Mouse (Mus musculus) G1E (cell line): ENCODE measurements around the gene Dscaml1.

Experiments used
- CTCF ChIP-seq: IDR thresholded peaks from 2 replicates; pipeline ENCODE4 v1.5.1; 2012; ENCODE audit warnings: low read depth, low read length, inconsistent platforms, mixed read lengths
- GATA1 ChIP-seq: IDR thresholded peaks from 2 replicates; pipeline ENCODE4 v1.6.1; 2012; ENCODE audit warnings: borderline replicate concordance, low read length, inconsistent platforms, mixed read lengths
- TAL1 ChIP-seq: conservative IDR thresholded peaks from 2 replicates; pipeline ENCODE4 v1.6.1; 2012; ENCODE audit warnings: low read depth, low read length, inconsistent platforms, mixed read lengths

DNA sequence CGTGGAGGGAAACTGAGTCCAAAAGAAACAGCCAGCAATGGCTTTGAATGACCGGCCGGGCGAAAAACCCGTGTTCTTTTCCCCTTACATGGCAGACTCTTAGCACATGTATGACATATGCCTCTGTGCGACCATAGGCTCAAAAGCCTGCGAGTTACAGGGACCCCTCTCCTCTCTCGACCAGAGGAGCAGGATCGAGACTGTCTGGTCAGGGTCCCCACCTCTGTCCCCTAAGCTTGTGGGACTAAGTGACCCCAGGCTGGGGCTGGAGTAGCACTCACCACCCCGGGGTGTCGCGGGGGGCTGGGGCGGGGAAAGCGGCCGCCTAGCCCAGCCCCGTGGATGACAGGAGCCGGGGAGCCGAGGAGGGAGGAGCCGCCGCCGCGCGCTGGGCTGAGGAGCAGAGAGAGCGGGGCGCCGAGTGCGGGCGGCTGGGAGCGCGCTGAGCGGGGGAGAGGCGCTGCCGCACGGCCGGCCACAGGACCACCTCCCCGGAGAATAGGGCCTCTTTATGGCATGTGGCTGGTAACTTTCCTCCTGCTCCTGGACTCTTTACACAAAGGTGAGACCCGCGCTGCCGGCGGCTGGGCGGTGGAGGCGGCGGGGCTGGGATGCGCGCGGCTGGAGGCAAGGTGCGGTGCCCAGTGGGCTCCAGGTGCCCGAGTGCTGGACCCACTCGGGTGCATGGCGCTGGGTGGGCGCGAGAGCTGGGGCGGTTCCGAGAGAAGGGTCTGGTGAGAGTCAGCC lies 3.7 kb downstream of the Dscaml1 start:
- TF ChIP-seq CTCF (no peak), GATA1 (no peak), TAL1 (no peak)
